Mouse (Mus musculus): ENCODE data around the gene Esp34. TPM values are rescaled to one million over a fixed set of nuclear protein-coding genes. Genes with fewer than 3 reads are reported as not detected.

The Esp34 gene
- not detected in 2 replicates for total RNA-seq (2014; fragmentation: Nextera tagmentation)
- total RNA-seq (2017), result 0.06 and 0.16 TPM in 2 replicates
- polyA plus RNA-seq (2012), result not detected in 2 replicates

- Histone ChIP-seq H3K9me3 (replicated peaks) (0 out of 2 replicates have a peak, but pooled peaks cover 3% of the 10 kb centered on the region), H3K27me3 (ENCODE audit: insufficient read depth, low read length) (no peaks in the 10 kb centered on the region), H3K4me1 (ENCODE audit: insufficient read depth, low read depth, low read length) (no peaks in the 10 kb centered on the region), H3K36me3 (replicated peaks) (no peaks in the 10 kb centered on the region), H3K4me3 (ENCODE audit: low read depth, low read length) (no peak within 1 kb of the TSS)
- DNase-seq (ENCODE audit: low spot score), result no peak
- no peak for TF ChIP-seq GATA1 (IDR thresholded peaks at IDR 0.05; ENCODE audit: borderline replicate concordance, low read length)
- TF ChIP-seq POLR2AphosphoS5 (IDR thresholded peaks at IDR 0.05; ENCODE audit: insufficient replicate concordance, low read depth, low read length), result no peak
- no peak for ATAC-seq (ENCODE audit: extremely low read depth, insufficient number of reproducible peaks, low FRiP score, poor library complexity, severe bottlenecking)
Measured at GRCm38 (mm10) chr17:38553892-38554291, at the start of gene Esp34. Esp34 (plus strand) TSS chr17:38554192.

- H3K36me3 ChIP-seq (replicated peaks), result no peaks in the 10 kb centered on the region
- TF ChIP-seq CTCF (IDR thresholded peaks at IDR 0.05; ENCODE audit: low read depth, low read length), result no peak
- no peak for TF ChIP-seq GATA2 (IDR thresholded peaks at IDR 0.05; ENCODE audit: borderline replicate concordance, low read depth, low read length)
- no peak for TF ChIP-seq GATA1 (IDR thresholded peaks at IDR 0.05; ENCODE audit: borderline replicate concordance, low read length)
- TF ChIP-seq TAL1 (conservative IDR thresholded peaks at IDR 0.05; ENCODE audit: low read depth, low read length), result no peak
- TF ChIP-seq POLR2AphosphoS5 (IDR thresholded peaks at IDR 0.05; ENCODE audit: insufficient replicate concordance, low read depth, low read length), result no peak
- H3K4me1 ChIP-seq (ENCODE audit: insufficient read depth, low read depth, low read length), result no peaks in the 10 kb centered on the region
- H3K27me3 ChIP-seq (ENCODE audit: insufficient read depth, low read length), result no peaks in the 10 kb centered on the region
- ATAC-seq (ENCODE audit: extremely low read depth, insufficient number of reproducible peaks, low FRiP score, poor library complexity, severe bottlenecking) (no peak), DNase-seq (ENCODE audit: low spot score) (no peak)
- no peak overlapping the region for H3K4me3 ChIP-seq (ENCODE audit: low read depth, low read length)
- 0 out of 2 replicates have a peak, but pooled peaks cover 4% of the 10 kb centered on the region for H3K9me3 ChIP-seq (replicated peaks)
Measured at GRCm38 (mm10) chr17:38562527-38562926, 8.5 kb downstream of the Esp34 start.

Other genes with a start within 250 kb of the Esp34 start
- gene Olfr137, start 246.6 kb upstream of the Esp34 start, total RNA-seq (2014; fragmentation: Nextera tagmentation), result not detected in 2 replicates
- gene Olfr137, start 246.6 kb upstream of the Esp34 start, total RNA-seq (2017), result not detected in 2 replicates
- not detected in 2 replicates for gene Olfr137, start 246.6 kb upstream of the Esp34 start, polyA plus RNA-seq (2012)
- gene Olfr136, start 224.4 kb upstream of the Esp34 start, total RNA-seq (2014; fragmentation: Nextera tagmentation), result not detected in 2 replicates
- 0.11 TPM in 1 of 2 replicates, not detected in the other for gene Olfr136, start 224.4 kb upstream of the Esp34 start, total RNA-seq (2017)
- not detected in 2 replicates for gene Olfr136, start 224.4 kb upstream of the Esp34 start, polyA plus RNA-seq (2012)
- not detected in 2 replicates for gene Esp36, start 134.0 kb upstream of the Esp34 start, total RNA-seq (2014; fragmentation: Nextera tagmentation)
- not detected in 2 replicates for gene Esp36, start 134.0 kb upstream of the Esp34 start, total RNA-seq (2017)
- not detected in 2 replicates for gene Esp36, start 134.0 kb upstream of the Esp34 start, polyA plus RNA-seq (2012)
- not detected in 2 replicates for gene Esp31, start 85.3 kb downstream of the Esp34 start, total RNA-seq (2014; fragmentation: Nextera tagmentation)
- 0.11 TPM in 1 of 2 replicates, not detected in the other for gene Esp31, start 85.3 kb downstream of the Esp34 start, total RNA-seq (2017)
- gene Esp31, start 85.3 kb downstream of the Esp34 start, polyA plus RNA-seq (2012), result not detected in 2 replicates